Mouse (Mus musculus) regulatory T cell (primary cell): ENCODE results near the gene Myf5.

Source experiments
- in situ Hi-C: fragments of 300-600 bp; cut with MboI, MseI; formaldehyde crosslinking; loops from one replicate; pipeline ENCODE4 v1.15.1; 2025; ENCODE audit warnings: high pct_unique_total_duplicates

Gene Myf5

DNA sequence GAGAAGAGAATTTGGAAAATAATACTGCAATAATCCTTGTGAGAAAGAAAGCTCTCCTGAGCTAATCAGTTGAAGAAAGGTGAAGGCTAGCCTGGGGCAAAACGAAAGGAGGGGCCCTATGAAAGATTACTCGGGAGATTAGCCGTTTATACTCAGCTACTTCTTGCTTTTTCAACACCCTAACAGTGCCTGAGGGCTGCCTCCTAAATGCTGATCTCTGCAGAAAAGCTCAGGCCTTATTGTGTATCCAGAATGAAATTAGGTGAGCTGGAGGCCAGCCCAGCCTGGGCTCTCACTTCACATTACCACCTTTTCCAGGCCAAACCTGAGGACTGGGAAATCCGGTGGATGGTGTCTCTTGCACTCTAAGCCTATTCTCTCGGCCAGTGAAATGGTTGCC, 49.0 kb downstream of the Myf5 start:
- in situ Hi-C loops, result no loop called here
